Mouse (Mus musculus) embryonic facial prominence, embryonic 11.5 days (tissue): Measurements from ENCODE around the gene Fat1. TPM values are rescaled to one million over a fixed set of nuclear protein-coding genes. Genes with fewer than 3 reads are reported as not detected.

Experiments used
- ATAC-seq: fragments of 200-750 bp; cut with Nextera tagmentation; replicated peaks from 2 replicates; pipeline ENCODE4 v1.8.0; 2017; ENCODE audit warnings: low read depth; ENCODE audit not compliant: insufficient number of reproducible peaks, low FRiP score, low TSS enrichment
- DNase-seq: peaks from one replicate; pipeline ENCODE4 v3.0.0-alpha.2; 2015; ENCODE audit warnings: low spot score
- H3K27ac ChIP-seq: fragments of 300-500 bp; sonication (generic); replicated peaks from 2 replicates; pipeline ENCODE4 v1.5.1; 2014; ENCODE audit warnings: mild to moderate bottlenecking, low read depth, low read length, control low read depth
- H3K27me3 ChIP-seq: fragments of 300-500 bp; sonication (generic); 2 replicates; pipeline ENCODE4 v1.6.1; 2014; ENCODE audit warnings: mild to moderate bottlenecking, low read length, moderate library complexity, mixed read lengths; ENCODE audit not compliant: control insufficient read depth, insufficient read depth
- H3K36me3 ChIP-seq: fragments of 300-500 bp; sonication (generic); replicated peaks from 2 replicates; pipeline ENCODE4 v1.6.1; 2014; ENCODE audit warnings: low read depth, mild to moderate bottlenecking, low read length, moderate library complexity, mixed read lengths; ENCODE audit not compliant: control insufficient read depth, insufficient read depth
- H3K4me1 ChIP-seq: fragments of 300-500 bp; sonication (generic); 2 replicates; pipeline ENCODE4 v1.6.1; 2014; ENCODE audit warnings: low read length, mixed read lengths; ENCODE audit not compliant: control insufficient read depth, insufficient read depth
- H3K4me2 ChIP-seq: fragments of 300-500 bp; sonication (generic); 2 replicates; pipeline ENCODE4 v1.6.1; 2014; ENCODE audit warnings: low read depth, mild to moderate bottlenecking, control low read depth, low read length, moderate library complexity
- H3K4me3 ChIP-seq: fragments of 300-500 bp; sonication (generic); 2 replicates; pipeline ENCODE4 v1.5.1; 2014; ENCODE audit warnings: low read depth, low read length, control low read depth
- H3K9ac ChIP-seq: fragments of 300-500 bp; sonication (generic); replicated peaks from 2 replicates; pipeline ENCODE4 v1.6.1; 2014; ENCODE audit warnings: mild to moderate bottlenecking, control low read depth, low read length
- H3K9me3 ChIP-seq: fragments of 300-500 bp; sonication (generic); replicated peaks from 2 replicates; pipeline ENCODE4 v1.6.1; 2016; ENCODE audit warnings: mild to moderate bottlenecking, low read length, inconsistent platforms, mixed read lengths; ENCODE audit not compliant: control insufficient read depth
- WGBS: fragments of 180-500 bp; shearing (Covaris S2); extraction: QIAGEN DNeasy Blood & Tissue Kit; methylation state at CpG from one replicate; pipeline ENCODE4 v1.1.7; 2014; 5-methylcytosine and 5-hydroxymethylcytosine counted together
- polyA plus RNA-seq: library from polyadenylated mRNA; unstranded; fragments of >200 nt; fragmentation: Nextera tagmentation; extraction: Ambion mirVana; gene quantifications from 2 replicates; pipeline ENCODE4 v1.2.1, GENCODE M21; 2014

Gene Fat1
- polyA plus RNA-seq, 1 experiment from 2014 or later: 34.4 TPM

DNA sequence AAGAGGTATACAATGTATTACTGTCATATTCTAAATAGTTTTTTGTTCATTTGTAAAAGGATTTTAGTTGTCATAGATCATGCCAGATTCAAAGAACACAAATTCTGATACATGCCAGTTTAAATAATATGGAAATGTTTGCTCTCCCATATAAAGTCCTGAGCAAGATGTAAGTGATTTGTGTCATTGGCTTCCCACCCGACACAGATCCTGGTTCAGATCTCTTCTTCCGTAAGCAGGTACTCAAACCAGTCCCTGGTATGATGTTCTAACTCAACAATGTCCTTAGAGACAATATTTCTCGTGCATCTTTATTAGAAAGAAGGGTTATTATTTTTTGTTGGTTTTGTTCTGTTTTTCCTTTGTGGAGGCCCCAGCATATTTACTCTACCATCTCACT lies 5.2 kb upstream of the Fat1 start:
- Histone ChIP-seq H3K27ac (no peak overlapping the region), H3K4me1 (no peaks in the 10 kb centered on the region), H3K4me2 (no peak overlapping the region), H3K9me3 (no peaks in the 10 kb centered on the region), H3K4me3 (no peak overlapping the region), H3K27me3 (no peaks in the 10 kb centered on the region), H3K36me3 (no peaks in the 10 kb centered on the region), H3K9ac (no peak overlapping the region)
- DNase-seq: no peak
- 90% methylated on average over 3 of the region's 3 CpGs for WGBS
- no peak for ATAC-seq

DNA sequence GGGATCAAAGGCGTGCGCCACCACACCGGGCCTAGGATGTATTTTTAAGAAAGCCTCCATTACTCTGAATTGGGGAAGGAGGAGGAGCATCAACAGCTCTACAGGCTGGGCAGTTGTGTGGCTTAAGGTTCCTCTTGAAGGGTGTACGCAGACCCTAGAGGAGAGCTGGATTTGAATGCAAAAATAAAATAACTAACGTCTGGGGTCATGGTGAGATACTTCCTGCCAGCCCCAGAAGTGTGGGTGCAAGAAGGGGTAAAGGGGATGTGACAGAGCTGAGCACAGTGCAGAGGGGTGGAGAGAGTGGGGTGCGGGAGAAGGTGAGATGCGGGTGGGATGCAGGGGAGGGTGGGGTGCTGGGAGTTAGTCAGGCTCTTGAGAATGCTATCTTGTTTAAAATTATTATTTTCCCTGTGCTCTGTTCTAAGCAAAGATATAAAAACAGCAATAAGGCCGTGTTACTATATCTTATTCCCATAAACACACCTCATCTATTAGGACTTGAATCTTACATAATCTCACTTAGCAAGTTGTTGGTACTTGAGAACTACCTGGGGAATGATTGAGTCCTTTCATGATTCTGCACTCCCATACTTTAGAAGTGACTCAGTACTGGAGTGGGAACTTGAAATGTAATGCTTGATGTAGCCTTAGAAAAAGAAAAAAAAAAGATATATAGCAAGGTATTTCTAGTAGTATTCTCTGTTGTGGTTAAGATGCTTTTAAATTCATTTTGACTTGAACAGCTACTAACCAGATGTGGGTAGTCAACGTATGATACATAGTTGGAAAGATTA lies 2.5 kb upstream of the Fat1 start:
- no peak overlapping the region for H3K27ac ChIP-seq

DNA sequence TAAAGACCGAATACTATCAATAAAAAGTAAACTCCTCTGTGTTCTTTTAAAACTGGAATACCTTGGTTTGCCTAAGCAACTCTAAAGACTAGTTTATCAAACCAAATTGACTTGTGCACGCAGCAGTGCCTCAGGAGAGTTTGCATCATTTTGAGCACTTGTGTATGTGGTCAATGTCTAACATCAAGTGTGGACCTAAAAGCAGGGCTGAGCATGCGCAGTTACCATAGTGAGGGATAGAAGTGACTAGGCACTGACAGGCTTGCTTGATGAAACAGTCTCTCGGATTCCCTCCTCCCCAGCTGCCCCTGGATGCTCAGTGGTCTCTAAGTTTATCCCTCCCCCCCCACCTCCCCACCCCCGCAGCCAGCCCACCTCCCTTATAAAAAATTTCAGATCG lies 1.8 kb upstream of the Fat1 start:
- no peaks in the 10 kb centered on the region for H3K9me3 ChIP-seq
- no peak overlapping the region for H3K9ac ChIP-seq
- no peak overlapping the region; the same call in 1 of the 2 replicates for H3K4me3 ChIP-seq
- DNase-seq: peak; percentile 11
- H3K27me3 ChIP-seq: no peaks in the 10 kb centered on the region
- H3K4me1 ChIP-seq: no peaks in the 10 kb centered on the region
- H3K27ac ChIP-seq: no peak overlapping the region
- ATAC-seq: no peak
- peak overlapping the region; percentile 29 for H3K4me2 ChIP-seq
- WGBS: 42% methylated on average over 6 of the region's 6 CpGs
- no peaks in the 10 kb centered on the region for H3K36me3 ChIP-seq

More for the DNA sequence above, 2.5 kb upstream of the Fat1 start:
- Histone ChIP-seq H3K4me2 (no peak overlapping the region), H3K9ac (no peak overlapping the region), H3K36me3 (no peaks in the 10 kb centered on the region), H3K4me1 (no peaks in the 10 kb centered on the region), H3K4me3 (no peak overlapping the region), H3K9me3 (no peaks in the 10 kb centered on the region), H3K27me3 (no peaks in the 10 kb centered on the region)
- 87% methylated on average over 9 of the region's 9 CpGs for WGBS
- ATAC-seq (no peak), DNase-seq (no peak)

DNA sequence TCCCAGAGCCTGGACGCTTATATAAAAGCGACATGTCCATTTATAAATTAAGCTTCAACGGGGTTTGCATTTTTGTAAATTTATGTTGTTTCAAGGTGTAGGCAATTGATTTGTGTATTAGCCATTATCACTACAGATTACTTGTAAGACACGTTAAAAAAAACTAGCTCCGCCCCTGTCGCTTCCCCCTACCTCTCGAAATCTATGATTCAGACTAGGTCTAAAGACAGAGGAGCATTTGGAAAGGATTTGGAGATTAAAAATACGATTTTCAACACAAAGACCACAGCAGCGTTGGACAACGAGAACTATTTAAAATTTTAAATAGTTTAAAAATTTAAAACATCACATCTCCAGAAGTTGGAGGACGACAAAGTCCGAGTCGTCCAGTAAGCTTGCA lies 831 bp upstream of the Fat1 start:
- 3% methylated on average over 13 of the region's 13 CpGs for WGBS
- Histone ChIP-seq H3K9me3 (no peaks in the 10 kb centered on the region), H3K9ac (peak overlapping the region; percentile 76), H3K4me1 (no peaks in the 10 kb centered on the region), H3K4me2 (peak overlapping the region; percentile 68), H3K27ac (peak overlapping the region; percentile 87; the same call in 1 of the 2 replicates), H3K4me3 (peak overlapping the region; percentile 70), H3K36me3 (no peaks in the 10 kb centered on the region), H3K27me3 (no peaks in the 10 kb centered on the region)
- ATAC-seq (no peak), DNase-seq (peak; percentile 43)

DNA sequence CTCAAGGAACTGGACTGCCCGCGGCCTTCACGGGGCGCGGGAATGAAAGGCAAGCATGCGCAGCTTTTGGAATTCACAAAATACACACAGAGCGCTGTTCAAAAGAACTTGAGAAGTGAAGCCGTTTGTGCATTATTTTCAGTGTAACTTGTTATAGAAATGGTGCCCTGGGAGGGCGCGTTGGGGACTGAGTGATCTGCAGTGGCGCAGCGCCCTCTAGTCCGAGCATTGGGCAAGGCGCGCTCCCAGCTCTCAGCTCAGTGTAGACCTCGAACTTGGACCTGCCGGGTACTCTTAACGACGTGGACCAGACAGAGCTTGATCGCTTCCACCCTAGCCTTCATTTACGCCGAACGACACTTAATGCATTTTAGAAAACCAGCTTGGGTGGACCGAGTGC lies 494 bp downstream of the Fat1 start:
- no peaks in the 10 kb centered on the region for H3K27me3 ChIP-seq
- no peaks in the 10 kb centered on the region for H3K36me3 ChIP-seq
- peak overlapping the region; percentile 87 for H3K27ac ChIP-seq
- H3K9me3 ChIP-seq: no peaks in the 10 kb centered on the region
- no peaks in the 10 kb centered on the region for H3K4me1 ChIP-seq
- DNase-seq (peak; percentile 94), ATAC-seq (peak; percentile 74)
- whole genome bisulfite sequencing: under 1% methylated on average over 24 of the region's 24 CpGs
- peak overlapping the region; percentile 68 for H3K4me2 ChIP-seq
- peak overlapping the region; percentile 76 for H3K9ac ChIP-seq
- H3K4me3 ChIP-seq: peak overlapping the region; percentile 70

DNA sequence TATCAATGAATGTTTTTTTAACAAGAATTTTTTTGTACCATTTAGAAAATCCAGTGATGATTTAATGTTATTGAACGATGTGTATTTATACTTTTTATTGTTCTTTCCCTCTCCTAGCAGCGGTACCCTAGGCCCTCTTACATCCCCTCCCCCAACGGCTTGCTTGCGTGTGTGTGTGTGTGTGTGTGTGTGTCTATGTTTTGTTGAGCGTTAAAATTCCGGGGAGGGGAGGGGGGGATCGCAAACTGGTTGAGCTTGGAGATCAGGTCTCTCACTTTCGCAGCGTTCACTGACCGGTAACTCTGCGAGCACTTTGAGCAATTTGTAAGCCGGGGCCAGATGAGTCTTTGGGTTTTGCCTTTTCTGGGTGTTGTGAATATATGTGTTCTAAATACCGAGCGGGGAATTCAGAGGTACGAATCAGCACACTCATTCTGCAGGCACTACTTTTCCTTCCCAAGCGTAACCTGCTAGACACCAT lies 1.3 kb downstream of the Fat1 start:
- no peaks in the 10 kb centered on the region for H3K4me1 ChIP-seq
- ATAC-seq: no peak
- DNase-seq: peak; percentile 79
- H3K27me3 ChIP-seq: no peaks in the 10 kb centered on the region
- H3K9ac ChIP-seq: peak overlapping the region; percentile 82
- H3K9me3 ChIP-seq: no peaks in the 10 kb centered on the region
- no peaks in the 10 kb centered on the region for H3K36me3 ChIP-seq
- 0% methylated on average over 16 of the region's 16 CpGs for WGBS
- H3K27ac ChIP-seq: peak overlapping the region; percentile 83
- H3K4me3 ChIP-seq: peak overlapping the region; percentile 70
- H3K4me2 ChIP-seq: peak overlapping the region; percentile 72

DNA sequence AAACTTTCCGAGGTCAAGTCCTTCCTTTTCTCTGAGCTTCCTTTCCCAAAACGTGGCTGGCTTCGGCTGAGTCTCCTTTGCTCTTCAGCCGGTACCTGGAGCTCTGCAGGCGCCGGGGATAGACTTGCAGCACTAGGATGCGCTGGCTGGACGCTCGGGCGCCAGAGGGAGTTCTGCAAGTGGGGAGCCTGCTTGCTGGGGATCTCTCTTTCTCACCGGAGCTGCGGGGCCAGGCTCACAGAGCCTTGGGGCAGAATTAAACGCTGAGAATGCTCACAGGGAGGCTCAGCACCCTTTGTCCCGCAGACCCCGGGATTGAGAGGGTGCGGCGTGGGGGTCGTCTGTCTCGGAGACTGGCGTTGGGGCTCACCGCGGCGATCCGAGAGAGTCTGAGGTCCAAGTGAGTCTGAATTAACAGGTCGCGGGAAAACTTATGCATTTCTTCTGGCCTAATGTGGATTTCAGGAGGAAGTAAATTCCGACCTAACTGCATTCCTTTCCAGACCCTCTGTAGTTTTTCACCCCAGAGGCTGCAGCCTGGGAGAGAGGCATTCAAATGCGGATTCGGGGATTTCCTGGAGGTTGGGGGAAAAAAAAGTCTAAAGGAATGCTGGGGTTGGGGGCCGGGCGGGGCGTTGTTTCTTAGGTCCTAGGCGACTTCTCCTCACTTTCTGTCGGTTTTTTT lies 2.0 kb downstream of the Fat1 start:
- H3K9ac ChIP-seq: peak overlapping the region; percentile 82
- H3K36me3 ChIP-seq: no peaks in the 10 kb centered on the region
- H3K27ac ChIP-seq: peak overlapping the region; percentile 83
- DNase-seq: peak; percentile 74
- no peaks in the 10 kb centered on the region for H3K4me1 ChIP-seq
- WGBS: 0% methylated on average over 34 of the region's 34 CpGs
- no peaks in the 10 kb centered on the region for H3K27me3 ChIP-seq
- peak; percentile 2; the same call in 1 of the 2 replicates for ATAC-seq
- peak overlapping the region; percentile 70 for H3K4me3 ChIP-seq
- H3K4me2 ChIP-seq: peak overlapping the region; percentile 72
- H3K9me3 ChIP-seq: no peaks in the 10 kb centered on the region
